Mouse (Mus musculus) forebrain, embryonic 11.5 days (tissue): ENCODE results near the gene Morn4. TPM values are rescaled to one million over a fixed set of nuclear protein-coding genes. Genes with fewer than 3 reads are reported as not detected.

ENCODE experiments used
- ATAC-seq: fragments of 200-750 bp; cut with Nextera tagmentation; replicated peaks from 2 replicates; pipeline ENCODE4 v1.8.0; 2017; ENCODE audit warnings: moderate TSS enrichment; ENCODE audit not compliant: low FRiP score
- DNase-seq: peaks from one replicate; pipeline ENCODE4 v3.0.0-alpha.2; 2017; ENCODE audit warnings: low spot score
- H3K27ac ChIP-seq: fragments of 300-500 bp; sonication (generic); 2 replicates; pipeline ENCODE4 v1.5.1; 2014; ENCODE audit warnings: low read depth, low read length
- H3K27me3 ChIP-seq: fragments of 300-500 bp; sonication (generic); 2 replicates; pipeline ENCODE4 v1.6.1; 2014; ENCODE audit warnings: mild to moderate bottlenecking, low read length, mixed read lengths; ENCODE audit not compliant: control insufficient read depth, insufficient read depth
- H3K36me3 ChIP-seq: fragments of 300-500 bp; sonication (generic); 2 replicates; pipeline ENCODE4 v1.6.1; 2014; ENCODE audit warnings: mild to moderate bottlenecking, low read length, moderate library complexity, mixed read lengths; ENCODE audit not compliant: control insufficient read depth, insufficient read depth
- H3K4me1 ChIP-seq: fragments of 300-500 bp; sonication (generic); replicated peaks from 2 replicates; pipeline ENCODE4 v1.6.1; 2014; ENCODE audit warnings: low read length, mixed read lengths; ENCODE audit not compliant: control insufficient read depth, insufficient read depth
- H3K4me2 ChIP-seq: fragments of 300-500 bp; sonication (generic); 2 replicates; pipeline ENCODE4 v1.6.1; 2014; ENCODE audit warnings: low read depth, mild to moderate bottlenecking, low read length, moderate library complexity, mixed read lengths; ENCODE audit not compliant: severe bottlenecking
- H3K4me3 ChIP-seq: fragments of 300-500 bp; sonication (generic); 2 replicates; pipeline ENCODE4 v1.5.1; 2014; ENCODE audit warnings: low read depth, low read length
- H3K9ac ChIP-seq: fragments of 300-500 bp; sonication (generic); 2 replicates; pipeline ENCODE4 v1.6.1; 2014; ENCODE audit warnings: low read length
- H3K9me3 ChIP-seq: fragments of 300-500 bp; sonication (generic); 2 replicates; pipeline ENCODE4 v1.6.1; 2016; ENCODE audit warnings: low read length, mixed read lengths; ENCODE audit not compliant: control insufficient read depth
- WGBS: fragments of 180-500 bp; shearing (Covaris S2); extraction: QIAGEN DNeasy Blood & Tissue Kit; methylation state at CpG from one replicate; pipeline ENCODE4 v1.1.7; 2014; 5-methylcytosine and 5-hydroxymethylcytosine counted together
- polyA plus RNA-seq: library from polyadenylated mRNA; unstranded; fragments of >200 nt; fragmentation: Nextera tagmentation; extraction: Ambion mirVana; gene quantifications from 2 replicates; pipeline ENCODE4 v1.2.1, GENCODE M21; 2014

The Morn4 gene
- polyA plus RNA-seq, 1 experiment from 2014 or later, result 52.9 TPM

GRCm38 (mm10) chr19:42078566-42078965, 7.6 kb downstream of the Morn4 start:
- Histone ChIP-seq H3K4me1 (no peaks in the 10 kb centered on the region), H3K9me3 (no peaks in the 10 kb centered on the region), H3K27me3 (no peaks in the 10 kb centered on the region), H3K4me3 (no peak overlapping the region), H3K4me2 (no peak overlapping the region), H3K36me3 (no peaks in the 10 kb centered on the region; the same call in 1 of the 2 replicates), H3K27ac (no peak overlapping the region), H3K9ac (no peak overlapping the region)
- DNase-seq (no peak), ATAC-seq (no peak)
- WGBS, result 91% methylated on average over 8 of the region's 8 CpGs

- Histone ChIP-seq H3K27ac (no peak overlapping the region), H3K4me2 (no peak overlapping the region), H3K4me3 (no peak overlapping the region), H3K9ac (no peak overlapping the region), H3K9me3 (no peaks in the 10 kb centered on the region), H3K36me3 (no peaks in the 10 kb centered on the region; the same call in 1 of the 2 replicates), H3K27me3 (no peaks in the 10 kb centered on the region), H3K4me1 (no peaks in the 10 kb centered on the region)
- DNase-seq, result no peak
- no peak for ATAC-seq
- WGBS, result 93% methylated on average over 16 of the region's 16 CpGs
Observed at GRCm38 (mm10) chr19:42075992-42076391, 10.2 kb downstream of the Morn4 start.

- no peaks in the 10 kb centered on the region for H3K27me3 ChIP-seq
- H3K4me1 ChIP-seq, result no peaks in the 10 kb centered on the region
- no peak overlapping the region for H3K4me3 ChIP-seq
- no peaks in the 10 kb centered on the region for H3K9me3 ChIP-seq
- H3K36me3 ChIP-seq, result no peaks in the 10 kb centered on the region; the same call in 1 of the 2 replicates
- DNase-seq, result no peak
- no peak overlapping the region for H3K9ac ChIP-seq
- 87% methylated on average over 2 of the region's 2 CpGs for WGBS
- H3K4me2 ChIP-seq, result no peak overlapping the region
- no peak for ATAC-seq
- no peak overlapping the region for H3K27ac ChIP-seq
Observed at GRCm38 (mm10) chr19:42075051-42075450, 11.1 kb downstream of the Morn4 start.

GRCm38 (mm10) chr19:42072802-42073201, 13.4 kb downstream of the Morn4 start:
- H3K27ac ChIP-seq, result no peak overlapping the region
- H3K27me3 ChIP-seq, result no peaks in the 10 kb centered on the region
- DNase-seq (no peak), ATAC-seq (no peak)
- H3K4me2 ChIP-seq, result no peak overlapping the region
- WGBS, result 80% methylated on average over 7 of the region's 7 CpGs
- H3K4me3 ChIP-seq, result no peak overlapping the region
- no peaks in the 10 kb centered on the region; the same call in 1 of the 2 replicates for H3K36me3 ChIP-seq
- H3K4me1 ChIP-seq, result no peaks in the 10 kb centered on the region
- H3K9me3 ChIP-seq, result no peaks in the 10 kb centered on the region
- H3K9ac ChIP-seq, result no peak overlapping the region

GRCm38 (mm10) chr19:42071886-42072608, 14.1 kb downstream of the Morn4 start:
- Histone ChIP-seq H3K4me1 (no peaks in the 10 kb centered on the region), H3K27me3 (no peaks in the 10 kb centered on the region), H3K4me2 (no peak overlapping the region), H3K9ac (no peak overlapping the region), H3K4me3 (no peak overlapping the region), H3K36me3 (no peaks in the 10 kb centered on the region; the same call in 1 of the 2 replicates), H3K9me3 (no peaks in the 10 kb centered on the region), H3K27ac (no peak overlapping the region)
- ATAC-seq (no peak), DNase-seq (no peak)
- WGBS, result 82% methylated on average over 15 of the region's 15 CpGs

GRCm38 (mm10) chr19:42071221-42071620, 14.9 kb downstream of the Morn4 start:
- no peak overlapping the region for H3K4me2 ChIP-seq
- H3K9me3 ChIP-seq, result no peaks in the 10 kb centered on the region
- no peak for DNase-seq
- no peak for ATAC-seq
- H3K27me3 ChIP-seq, result no peaks in the 10 kb centered on the region
- no peak overlapping the region for H3K4me3 ChIP-seq
- WGBS, result 79% methylated on average over 7 of the region's 7 CpGs
- no peaks in the 10 kb centered on the region for H3K4me1 ChIP-seq
- no peaks in the 10 kb centered on the region; the same call in 1 of the 2 replicates for H3K36me3 ChIP-seq
- H3K9ac ChIP-seq, result no peak overlapping the region
- no peak overlapping the region for H3K27ac ChIP-seq

GRCm38 (mm10) chr19:42069241-42069525, 17.0 kb downstream of the Morn4 start:
- DNase-seq, result no peak
- no peak overlapping the region for H3K27ac ChIP-seq
- ATAC-seq, result no peak

GRCm38 (mm10) chr19:42068441-42069240, 17.5 kb downstream of the Morn4 start:
- no peaks in the 10 kb centered on the region for H3K27me3 ChIP-seq
- DNase-seq (no peak), ATAC-seq (no peak)
- H3K9ac ChIP-seq, result no peak overlapping the region
- H3K9me3 ChIP-seq, result no peaks in the 10 kb centered on the region
- H3K4me3 ChIP-seq, result no peak overlapping the region
- WGBS, result 83% methylated on average over 11 of the region's 11 CpGs
- H3K36me3 ChIP-seq, result no peaks in the 10 kb centered on the region
- H3K4me2 ChIP-seq, result no peak overlapping the region
- no peak overlapping the region for H3K27ac ChIP-seq
- no peaks in the 10 kb centered on the region for H3K4me1 ChIP-seq

More at GRCm38 (mm10) chr19:42069241-42069525, 17.0 kb downstream of the Morn4 start:
- no peaks in the 10 kb centered on the region for H3K4me1 ChIP-seq
- H3K4me2 ChIP-seq, result no peak overlapping the region
- no peaks in the 10 kb centered on the region for H3K9me3 ChIP-seq
- no peaks in the 10 kb centered on the region for H3K36me3 ChIP-seq
- no peak overlapping the region for H3K9ac ChIP-seq
- H3K4me3 ChIP-seq, result no peak overlapping the region
- 76% methylated on average over 6 of the region's 6 CpGs for WGBS
- H3K27me3 ChIP-seq, result no peaks in the 10 kb centered on the region
